Mouse (Mus musculus) cerebellum, adult 2 months (tissue): Measurements from ENCODE around the gene Maz.

ENCODE experiments used
- CTCF ChIP-seq: fragments of 200-500 bp; IDR thresholded peaks from 2 replicates; pipeline ENCODE4 v1.5.1; 2011; ENCODE audit warnings: low read depth, mild to moderate bottlenecking, control low read depth, low read length, moderate library complexity, borderline replicate concordance; ENCODE audit not compliant: insufficient read depth
- POLR2A ChIP-seq: fragments of 200-500 bp; IDR thresholded peaks from 2 replicates; pipeline ENCODE4 v1.6.1; 2011; ENCODE audit warnings: low read length, control low read depth, borderline replicate concordance; ENCODE audit not compliant: insufficient read depth

GRCm38 (mm10) chr7:126982054-126982453 lies 44.8 kb downstream of the Maz start:
- TF ChIP-seq CTCF: no peak
- TF ChIP-seq POLR2A: no peak
